Mouse (Mus musculus) neural tube, embryonic 11.5 days (tissue): ENCODE data around the gene Pik3r6. TPM values are rescaled to one million over a fixed set of nuclear protein-coding genes. Genes with fewer than 3 reads are reported as not detected.

Source experiments
- ATAC-seq: fragments of 200-750 bp; cut with Nextera tagmentation; 2 replicates; pipeline ENCODE4 v1.8.0; 2017; ENCODE audit warnings: moderate number of reproducible peaks, mild to moderate bottlenecking, moderate TSS enrichment, moderate library complexity; ENCODE audit not compliant: insufficient read depth, low FRiP score, low TSS enrichment
- DNase-seq: peaks from one replicate; pipeline ENCODE4 v3.0.0-alpha.2; 2015; ENCODE audit warnings: low spot score
- H3K27ac ChIP-seq: fragments of 300-500 bp; sonication (generic); 2 replicates; pipeline ENCODE4 v1.5.1; 2014; ENCODE audit warnings: low read depth, mild to moderate bottlenecking, low read length
- H3K27me3 ChIP-seq: fragments of 300-500 bp; sonication (generic); 2 replicates; pipeline ENCODE4 v1.6.1; 2014; ENCODE audit warnings: mild to moderate bottlenecking, low read length, mixed read lengths; ENCODE audit not compliant: control insufficient read depth, insufficient read depth
- H3K36me3 ChIP-seq: fragments of 300-500 bp; sonication (generic); 2 replicates; pipeline ENCODE4 v1.6.1; 2014; ENCODE audit warnings: mild to moderate bottlenecking, low read length, moderate library complexity, mixed read lengths; ENCODE audit not compliant: control insufficient read depth, insufficient read depth
- H3K4me1 ChIP-seq: fragments of 300-500 bp; sonication (generic); 2 replicates; pipeline ENCODE4 v1.6.1; 2014; ENCODE audit warnings: low read length, mixed read lengths; ENCODE audit not compliant: control insufficient read depth, insufficient read depth
- H3K4me2 ChIP-seq: fragments of 300-500 bp; sonication (generic); 2 replicates; pipeline ENCODE4 v1.6.1; 2014; ENCODE audit warnings: low read depth, mild to moderate bottlenecking, moderate library complexity
- H3K4me3 ChIP-seq: fragments of 300-500 bp; sonication (generic); 2 replicates; pipeline ENCODE4 v1.5.1; 2014; ENCODE audit warnings: low read depth, low read length
- H3K9ac ChIP-seq: fragments of 300-500 bp; sonication (generic); 2 replicates; pipeline ENCODE4 v1.6.1; 2014; ENCODE audit warnings: mild to moderate bottlenecking, low read length
- H3K9me3 ChIP-seq: fragments of 300-500 bp; sonication (generic); 2 replicates; pipeline ENCODE4 v1.6.1; 2016; ENCODE audit warnings: low read length; ENCODE audit not compliant: control insufficient read depth
- WGBS: fragments of 180-500 bp; shearing (Covaris S2); extraction: QIAGEN DNeasy Blood & Tissue Kit; methylation state at CpG from one replicate; pipeline ENCODE4 v1.1.7; 2014; 5-methylcytosine and 5-hydroxymethylcytosine counted together
- polyA plus RNA-seq: library from polyadenylated mRNA; unstranded; fragments of >200 nt; fragmentation: Nextera tagmentation; extraction: Ambion mirVana; gene quantifications from 2 replicates; pipeline ENCODE4 v1.2.1, GENCODE M21; 2014

Gene Pik3r6
- polyA plus RNA-seq, 1 experiment from 2014 or later: 1.6 TPM

GRCm38 (mm10) chr11:68483213-68483612, 19.6 kb upstream of the Pik3r6 start:
- ATAC-seq: no peak
- DNase-seq: no peak
- Histone ChIP-seq H3K9ac (no peak overlapping the region), H3K4me3 (no peak overlapping the region), H3K4me1 (no peaks in the 10 kb centered on the region), H3K27me3 (no peaks in the 10 kb centered on the region), H3K27ac (no peak overlapping the region), H3K4me2 (no peak overlapping the region), H3K36me3 (no peaks in the 10 kb centered on the region), H3K9me3 (no peaks in the 10 kb centered on the region)
- 77% methylated on average over 6 of the region's 6 CpGs for WGBS

DNA sequence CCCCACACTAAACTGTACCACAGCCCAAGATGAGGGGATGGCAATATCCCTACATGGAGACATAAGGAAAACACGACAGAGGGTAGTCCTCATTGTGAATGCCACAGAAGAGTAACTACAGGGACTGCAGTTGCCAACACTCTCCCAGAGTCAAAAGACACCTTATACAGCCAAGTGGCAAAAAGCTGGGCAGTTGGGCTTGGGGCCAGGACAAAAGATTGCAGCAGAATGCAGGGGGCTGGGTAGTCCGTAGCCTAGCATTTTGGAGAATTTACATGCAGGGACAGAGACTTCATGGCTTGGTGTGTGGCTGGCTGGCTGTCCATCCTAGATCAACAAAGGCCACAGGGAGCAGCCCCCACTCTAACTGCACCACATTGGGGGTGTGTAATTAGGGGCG, 18.4 kb upstream of the Pik3r6 start:
- 75% methylated on average over 3 of the region's 3 CpGs for WGBS
- Histone ChIP-seq H3K9ac (no peak overlapping the region), H3K27ac (no peak overlapping the region), H3K27me3 (no peaks in the 10 kb centered on the region), H3K4me2 (no peak overlapping the region), H3K4me3 (no peak overlapping the region), H3K9me3 (no peaks in the 10 kb centered on the region), H3K36me3 (no peaks in the 10 kb centered on the region), H3K4me1 (no peaks in the 10 kb centered on the region)
- ATAC-seq (no peak), DNase-seq (no peak)

GRCm38 (mm10) chr11:68485206-68485942, 17.4 kb upstream of the Pik3r6 start:
- Histone ChIP-seq H3K36me3 (no peaks in the 10 kb centered on the region), H3K9me3 (no peaks in the 10 kb centered on the region), H3K4me2 (no peak overlapping the region), H3K27ac (no peak overlapping the region), H3K9ac (no peak overlapping the region), H3K4me1 (no peaks in the 10 kb centered on the region), H3K4me3 (no peak overlapping the region), H3K27me3 (no peaks in the 10 kb centered on the region)
- 42% methylated on average over 8 of the region's 8 CpGs for WGBS
- peak; percentile 37 for DNase-seq
- no peak for ATAC-seq

- H3K4me2 ChIP-seq: no peak overlapping the region
- DNase-seq: no peak
- H3K27ac ChIP-seq: no peak overlapping the region
- no peaks in the 10 kb centered on the region for H3K9me3 ChIP-seq
- peak overlapping the region; percentile 7; the same call in 1 of the 2 replicates for H3K9ac ChIP-seq
- no peak overlapping the region for H3K4me3 ChIP-seq
- WGBS: 95% methylated on average over 3 of the region's 3 CpGs
- H3K27me3 ChIP-seq: no peaks in the 10 kb centered on the region
- no peaks in the 10 kb centered on the region for H3K36me3 ChIP-seq
- H3K4me1 ChIP-seq: no peaks in the 10 kb centered on the region
- ATAC-seq: no peak
Observed at GRCm38 (mm10) chr11:68486093-68486492, 16.7 kb upstream of the Pik3r6 start.

DNA sequence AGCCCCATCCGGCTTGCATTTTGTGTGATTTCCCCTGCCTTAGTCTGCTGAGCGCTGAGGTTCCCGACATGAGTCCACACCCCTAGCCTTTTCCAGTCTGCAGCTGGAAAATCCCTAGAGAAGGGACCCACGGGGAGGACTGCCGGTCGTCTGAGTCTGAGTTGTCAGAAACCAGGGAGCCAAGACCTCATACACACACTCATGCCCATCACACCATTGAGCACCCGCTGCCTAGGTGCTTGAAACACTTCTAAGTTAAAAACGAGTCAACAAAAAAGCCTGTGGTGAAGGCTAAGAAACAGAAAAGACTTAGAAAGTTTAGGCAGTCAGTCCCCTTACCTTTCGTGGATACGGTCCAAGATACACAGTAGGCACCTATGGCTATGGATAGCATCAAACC, 15.1 kb upstream of the Pik3r6 start:
- Histone ChIP-seq H3K27me3 (no peaks in the 10 kb centered on the region), H3K4me1 (no peaks in the 10 kb centered on the region), H3K27ac (no peak overlapping the region), H3K9me3 (no peaks in the 10 kb centered on the region), H3K36me3 (no peaks in the 10 kb centered on the region), H3K9ac (no peak overlapping the region), H3K4me2 (no peak overlapping the region), H3K4me3 (no peak overlapping the region)
- DNase-seq: no peak
- ATAC-seq: no peak
- WGBS: 90% methylated on average over 10 of the region's 10 CpGs

DNA sequence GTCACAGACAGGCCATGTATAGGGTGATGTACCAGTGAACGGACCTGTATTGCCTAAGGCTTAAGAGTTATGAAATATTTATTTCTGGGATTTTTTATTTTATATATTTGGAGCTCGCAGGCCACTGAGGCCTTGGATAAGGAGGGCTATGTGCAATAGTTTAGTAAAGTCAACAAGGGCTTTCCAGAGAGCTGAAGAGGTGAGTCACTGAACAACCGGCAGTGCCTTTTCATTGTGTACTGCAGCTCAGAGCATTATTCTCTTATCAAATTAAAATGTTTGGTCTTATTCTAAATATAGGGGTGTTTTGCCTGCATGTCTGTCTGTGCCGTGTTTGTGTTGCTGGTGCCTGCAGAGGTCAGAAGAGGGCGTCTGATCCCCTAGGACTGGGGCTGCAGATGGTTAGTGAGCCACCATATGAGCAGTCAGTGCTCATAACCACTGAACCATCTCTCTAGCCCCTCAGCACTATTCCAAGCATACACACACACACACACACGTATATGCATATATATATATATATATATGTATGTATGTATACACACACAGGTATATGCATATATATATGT, 14.5 kb upstream of the Pik3r6 start:
- no peak overlapping the region for H3K9ac ChIP-seq
- H3K4me3 ChIP-seq: no peak overlapping the region
- no peaks in the 10 kb centered on the region for H3K9me3 ChIP-seq
- ATAC-seq: no peak
- H3K4me1 ChIP-seq: no peaks in the 10 kb centered on the region
- DNase-seq: no peak
- 79% methylated on average over 6 of the region's 6 CpGs for WGBS
- H3K27ac ChIP-seq: no peak overlapping the region
- no peaks in the 10 kb centered on the region for H3K27me3 ChIP-seq
- H3K36me3 ChIP-seq: no peaks in the 10 kb centered on the region
- H3K4me2 ChIP-seq: no peak overlapping the region

DNA sequence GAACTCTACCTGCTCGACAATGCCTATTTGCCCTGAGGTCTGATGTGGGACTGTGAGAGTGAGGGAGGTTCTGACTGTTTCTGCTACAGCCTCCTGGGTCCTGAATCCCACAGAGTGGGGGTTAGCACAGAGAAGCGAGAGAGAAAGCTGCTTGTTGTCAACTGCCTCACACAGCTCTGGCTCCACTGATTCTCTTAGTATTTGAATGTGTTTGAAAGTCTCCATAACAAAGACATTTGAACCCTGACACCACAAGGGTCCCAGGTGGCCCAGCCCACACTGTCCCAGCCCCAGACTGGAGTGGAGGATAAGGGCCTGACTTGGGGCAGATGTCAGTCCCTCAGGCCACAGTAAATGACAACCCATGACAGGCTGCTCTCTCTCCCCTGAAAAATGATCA, 13.6 kb upstream of the Pik3r6 start:
- no peaks in the 10 kb centered on the region for H3K36me3 ChIP-seq
- H3K27ac ChIP-seq: no peak overlapping the region
- 31% methylated on average over 2 of the region's 2 CpGs for WGBS
- no peak for DNase-seq
- ATAC-seq: no peak
- no peaks in the 10 kb centered on the region for H3K9me3 ChIP-seq
- no peaks in the 10 kb centered on the region for H3K4me1 ChIP-seq
- no peak overlapping the region for H3K4me3 ChIP-seq
- no peak overlapping the region for H3K4me2 ChIP-seq
- H3K9ac ChIP-seq: no peak overlapping the region
- no peaks in the 10 kb centered on the region for H3K27me3 ChIP-seq

DNA sequence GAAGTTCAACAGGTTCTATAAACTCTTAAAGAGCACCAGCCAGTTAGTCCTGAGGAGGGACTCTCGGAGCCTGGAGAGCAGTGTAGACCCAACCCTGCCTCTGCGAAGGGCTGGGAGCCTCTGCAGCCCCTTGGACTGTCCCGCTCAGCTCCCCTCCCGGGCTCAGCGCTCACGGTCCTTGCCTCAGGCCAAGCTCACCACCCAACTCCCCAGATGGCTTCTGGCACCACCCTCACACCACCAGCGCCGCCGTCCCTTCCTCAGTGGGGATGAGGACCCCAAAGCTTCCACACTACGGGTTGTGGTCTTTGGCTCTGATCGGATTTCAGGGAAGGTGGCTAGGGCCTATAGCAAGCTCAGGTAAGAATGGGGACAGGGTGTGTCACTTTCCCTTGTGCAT, 10.2 kb upstream of the Pik3r6 start:
- DNase-seq (no peak), ATAC-seq (no peak)
- Histone ChIP-seq H3K27me3 (no peaks in the 10 kb centered on the region), H3K4me1 (no peaks in the 10 kb centered on the region), H3K9me3 (no peaks in the 10 kb centered on the region), H3K36me3 (no peaks in the 10 kb centered on the region), H3K9ac (no peak overlapping the region), H3K4me2 (no peak overlapping the region), H3K27ac (no peak overlapping the region), H3K4me3 (no peak overlapping the region)
- 88% methylated on average over 11 of the region's 11 CpGs for WGBS

DNA sequence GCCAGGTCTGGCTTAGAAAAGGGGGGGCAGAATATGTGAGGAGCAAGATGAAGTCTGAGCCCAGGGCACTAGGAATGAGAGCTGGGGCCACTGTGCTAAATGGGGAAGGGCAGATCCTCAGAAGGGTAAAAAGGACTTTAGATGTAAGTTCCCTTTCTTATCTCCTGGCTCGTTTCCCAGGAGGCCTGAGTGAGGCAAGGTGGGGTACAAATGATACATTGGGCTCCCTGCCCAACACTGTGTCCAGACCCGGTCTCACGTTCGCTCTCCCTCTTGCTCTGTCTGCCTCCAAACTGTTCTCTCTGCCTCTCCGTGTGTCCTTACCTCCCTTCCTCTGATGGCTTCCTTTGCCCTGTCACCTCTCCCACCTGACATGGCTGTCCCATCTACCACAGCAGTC, 9.1 kb upstream of the Pik3r6 start:
- ATAC-seq: no peak
- 91% methylated on average over 5 of the region's 5 CpGs for WGBS
- no peaks in the 10 kb centered on the region for H3K27me3 ChIP-seq

More for the DNA sequence above, 9.1 kb upstream of the Pik3r6 start:
- Histone ChIP-seq H3K9ac (no peak overlapping the region), H3K9me3 (no peaks in the 10 kb centered on the region), H3K36me3 (no peaks in the 10 kb centered on the region), H3K4me3 (no peak overlapping the region), H3K27ac (no peak overlapping the region), H3K4me1 (no peaks in the 10 kb centered on the region), H3K4me2 (no peak overlapping the region)
- DNase-seq: no peak
